Mouse (Mus musculus) left cerebral cortex, adult 8-10 months (tissue): ENCODE measurements at regions not wholly inside any gene's neighbourhood (a gene's known extent, or its start where the extent isn't known, plus 50 kb on each side); places are given as distances from the start of the nearest gene placed in this dataset.

ENCODE experiments used
- DNase-seq, 2 experiments: peaks; one replicate each; pipeline ENCODE4 v3.0.0; 2022; ENCODE audit warnings: low spot score in 2 of 2

DNA sequence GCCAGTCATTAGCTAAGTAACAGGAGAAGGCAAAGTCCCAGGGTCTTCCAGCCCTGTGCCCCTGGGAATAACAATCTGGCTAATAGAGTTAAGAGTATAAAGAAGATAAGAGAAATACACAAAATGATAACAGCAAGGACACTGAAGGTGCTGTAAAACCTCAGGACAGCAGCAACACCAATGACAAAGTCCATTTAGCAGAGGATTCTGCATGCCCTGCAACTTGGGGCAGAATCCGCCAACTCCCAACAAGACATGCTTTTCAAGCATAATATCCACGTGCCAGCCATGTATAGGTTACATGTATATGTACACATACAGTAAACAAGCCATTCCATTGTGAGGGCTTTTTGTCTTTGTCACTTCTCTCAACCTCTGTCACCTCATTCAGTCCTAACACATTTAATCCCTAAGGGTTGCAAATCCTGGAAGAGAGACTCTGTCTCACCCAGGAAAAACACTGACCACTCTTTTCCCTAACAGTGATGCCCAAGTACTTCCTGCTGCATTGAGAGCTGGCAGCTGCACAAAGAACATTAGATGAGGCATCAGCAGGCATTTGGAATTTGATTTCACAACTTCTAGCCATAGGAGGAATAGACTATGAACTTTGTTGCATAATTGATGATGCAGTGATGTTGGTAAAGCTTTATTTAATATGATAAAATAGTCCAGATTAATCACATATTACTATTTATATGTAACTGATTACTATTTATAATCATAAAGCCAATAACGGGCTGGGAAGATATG, 105.8 kb upstream of the Slc4a7 start:
- no peak for DNase-seq

GRCm38 (mm10) chr14:14599586-14599985, 102.5 kb upstream of the Slc4a7 start:
- no peak for DNase-seq

GRCm38 (mm10) chr14:14599990-14600389, 102.1 kb upstream of the Slc4a7 start:
- no peak for DNase-seq

DNA sequence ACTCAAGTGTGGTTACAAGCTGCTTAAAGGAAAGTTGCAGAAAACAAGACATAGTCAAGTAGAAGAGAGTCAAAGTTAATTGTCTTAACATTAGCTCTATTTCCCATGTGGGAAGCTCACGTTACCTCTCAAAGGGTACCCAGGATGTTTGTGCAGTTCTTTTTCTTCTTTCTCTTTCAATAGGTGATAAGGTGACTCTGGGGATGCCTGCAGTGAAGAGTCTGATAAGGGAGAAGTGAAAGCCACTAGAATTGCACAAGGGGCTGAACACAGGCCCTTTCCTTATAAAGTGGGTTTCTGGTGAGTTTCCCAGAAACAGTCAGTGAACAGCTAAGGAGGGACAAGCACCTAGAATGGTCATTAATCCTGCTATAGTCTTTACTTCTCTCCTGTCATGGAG, 98.6 kb upstream of the Slc4a7 start:
- no peak for DNase-seq

- no peak for DNase-seq
These were observed 95.0 kb upstream of the Slc4a7 start for GRCm38 (mm10) chr14:14607074-14607473.

DNA sequence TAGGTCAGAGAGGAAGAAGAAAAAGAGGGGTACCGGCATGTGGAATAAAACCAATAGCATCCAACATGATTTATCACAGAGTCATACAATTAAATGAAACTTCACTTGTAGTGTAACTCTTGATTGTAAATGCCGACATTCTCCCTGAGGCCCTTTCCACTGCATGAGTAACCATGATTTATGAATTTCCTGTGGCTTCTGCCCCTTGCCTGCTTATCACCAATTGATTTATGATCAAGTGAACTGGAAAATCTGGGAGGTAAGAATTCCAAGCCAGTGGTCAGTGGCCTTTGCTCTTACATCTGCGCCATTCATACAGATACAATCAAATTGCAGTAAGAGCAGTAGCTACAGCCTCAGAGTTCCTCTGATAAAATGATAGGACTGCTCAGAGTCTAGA, 89.8 kb upstream of the Slc4a7 start:
- no peak for DNase-seq

DNA sequence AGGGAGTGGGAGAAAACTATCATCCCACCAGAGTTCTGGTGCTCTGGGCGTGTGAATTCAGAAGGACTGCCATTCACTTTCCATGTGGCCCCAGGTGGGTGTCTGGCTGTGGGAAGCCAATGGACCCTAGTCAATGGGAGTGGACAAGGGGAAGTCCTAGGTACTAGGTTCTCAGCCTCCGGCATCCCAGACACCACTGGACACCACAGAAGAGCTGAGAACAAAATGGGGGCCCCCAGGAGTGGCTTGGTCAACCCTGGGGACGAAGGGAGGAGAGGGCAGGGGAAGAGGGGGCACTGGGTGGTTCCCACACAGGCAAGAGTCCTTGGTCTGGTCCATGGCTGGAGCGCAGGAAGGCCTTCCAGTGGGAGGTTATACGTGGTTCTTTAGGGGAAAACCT, 81.8 kb upstream of the Slc4a7 start:
- no peak for DNase-seq

- DNase-seq, result no peak
These were observed 73.4 kb upstream of the Slc4a7 start for GRCm38 (mm10) chr14:14628673-14629072.

DNA sequence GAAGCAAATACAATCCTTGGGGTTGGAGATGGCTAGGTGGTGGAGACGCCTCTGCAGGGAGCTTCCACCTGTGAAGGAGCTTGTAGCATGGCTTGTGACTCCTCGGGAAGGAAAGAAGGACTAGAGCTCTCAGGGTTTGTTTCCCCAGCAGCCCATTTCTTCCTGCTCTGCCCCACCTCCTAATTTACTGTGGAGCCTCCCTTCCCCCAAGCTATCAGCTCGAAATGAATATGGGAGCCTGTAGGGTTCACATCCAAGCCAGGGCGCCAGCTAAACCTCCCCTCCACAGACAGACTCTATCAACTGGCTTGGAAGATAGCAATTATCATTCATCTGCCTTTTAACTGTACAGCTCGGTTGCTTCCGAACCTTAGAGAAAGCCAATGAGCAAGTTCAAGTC, 70.3 kb upstream of the Slc4a7 start:
- DNase-seq, result no peak

- DNase-seq, result no peak
These were observed 69.6 kb upstream of the Slc4a7 start for GRCm38 (mm10) chr14:14632471-14632870.

GRCm38 (mm10) chr14:14632951-14633931, 68.8 kb upstream of the Slc4a7 start:
- peak; percentile 47 to 75 for DNase-seq

DNA sequence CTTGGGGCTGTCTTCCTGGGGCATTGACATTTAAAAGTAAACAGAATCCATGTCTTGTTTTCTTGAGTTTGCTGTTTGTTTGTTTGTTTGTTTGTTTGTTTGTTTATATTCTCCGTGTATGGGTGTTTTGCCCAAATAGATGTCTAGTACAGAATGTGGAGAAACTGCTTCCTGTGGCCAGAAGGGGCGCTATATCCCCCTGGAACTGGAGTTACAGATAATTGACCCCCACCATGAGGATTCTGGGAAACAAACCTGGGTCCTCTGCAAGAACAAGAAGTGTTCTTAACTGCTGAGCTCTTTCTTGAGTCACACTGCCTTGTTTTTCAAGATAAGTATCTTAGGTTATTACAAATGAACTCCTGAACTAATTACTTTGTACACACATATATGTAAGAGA, 68.1 kb upstream of the Slc4a7 start:
- no peak for DNase-seq

GRCm38 (mm10) chr14:14639102-14640015, 62.7 kb upstream of the Slc4a7 start:
- DNase-seq, result no peak

GRCm38 (mm10) chr14:14640023-14640441, 62.0 kb upstream of the Slc4a7 start:
- no peak for DNase-seq

DNA sequence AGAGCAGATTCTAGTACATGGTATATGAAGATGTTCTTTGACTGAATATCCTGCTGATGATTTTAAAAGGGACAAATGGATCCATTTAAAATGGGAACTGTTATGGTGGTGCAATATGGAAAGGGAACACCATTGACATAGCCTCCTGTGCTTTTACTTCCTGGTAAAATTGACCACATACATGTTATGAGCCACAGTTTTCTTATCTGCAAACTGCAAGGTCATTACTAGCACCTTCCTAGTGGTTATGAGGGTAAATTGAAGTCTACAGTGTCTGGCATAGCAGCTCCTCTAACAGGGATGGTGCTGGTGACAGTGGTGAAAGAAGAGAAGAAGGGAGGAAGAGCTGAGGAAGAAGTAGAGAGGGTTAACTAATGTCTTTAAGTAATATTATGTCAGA, 61.5 kb upstream of the Slc4a7 start:
- no peak for DNase-seq

- DNase-seq, result no peak
These were observed 58.5 kb upstream of the Slc4a7 start for GRCm38 (mm10) chr14:14643533-14643932.

- DNase-seq, result no peak
These were observed 57.0 kb upstream of the Slc4a7 start for GRCm38 (mm10) chr14:14645084-14645483.
